Mouse (Mus musculus) olfactory bulb, adult 2 months (tissue): Measurements from ENCODE around the gene H2-Ab1.

Experiments used
- CTCF ChIP-seq: fragments of 200-500 bp; IDR thresholded peaks from 2 replicates; pipeline ENCODE4 v1.5.1; 2012; ENCODE audit warnings: low read depth, mild to moderate bottlenecking, low read length, moderate library complexity; ENCODE audit not compliant: insufficient read depth
- POLR2A ChIP-seq: fragments of 200-500 bp; IDR thresholded peaks from 2 replicates; pipeline ENCODE4 v1.6.1; 2012; ENCODE audit warnings: mild to moderate bottlenecking, low read depth, low read length, moderate library complexity; ENCODE audit not compliant: insufficient read depth

DNA sequence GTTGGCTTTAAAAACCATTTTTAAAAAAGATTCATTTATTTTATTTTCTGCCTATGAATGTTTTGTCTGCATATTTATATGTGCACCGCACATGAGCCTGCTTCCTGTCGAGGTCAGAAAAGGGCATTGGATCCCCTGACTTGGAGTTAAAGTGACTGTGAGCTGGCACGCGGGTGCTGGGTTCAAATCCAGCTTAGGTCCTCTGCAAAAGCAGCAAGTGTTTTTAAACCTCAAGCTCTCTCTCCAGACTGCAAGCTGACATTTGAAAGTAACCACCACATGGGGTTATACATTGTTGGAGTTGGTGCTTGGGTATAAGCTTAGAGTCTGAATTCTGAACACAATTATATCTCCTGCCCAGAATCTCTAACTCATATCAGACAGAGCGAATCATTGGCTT, 39.5 kb upstream of the H2-Ab1 start:
- TF ChIP-seq CTCF (no peak), POLR2A (no peak)
